Mouse (Mus musculus): ENCODE measurements at regions not wholly inside any gene's neighbourhood (a gene's known extent, or its start where the extent isn't known, plus 50 kb on each side); places are given as distances from the start of the nearest gene placed in this dataset.

- Histone ChIP-seq H3K9ac (replicated peaks) (no peak overlapping the region), H3K27me3 (no peaks in the 10 kb centered on the region), H3K36me3 (no peaks in the 10 kb centered on the region), H3K9me3 (no peaks in the 10 kb centered on the region), H3K27ac (peak overlapping the region; percentile 35; the same call in 1 of the 2 replicates), H3K4me3 (replicated peaks) (no peak overlapping the region), H3K4me2 (no peak overlapping the region), H3K4me1 (replicated peaks) (no peaks in the 10 kb centered on the region)
- ATAC-seq (ENCODE audit: insufficient number of reproducible peaks, insufficient read depth, low FRiP score, low TSS enrichment, low read depth) = peak; percentile 59; the same call in 1 of the 2 replicates
- WGBS = 34% methylated on average over 4 of the region's 5 CpGs
Observed at GRCm38 (mm10) chr12:97312282-97313040, 946.8 kb downstream of the Galc start.

- 87% methylated on average over 2 of the region's 2 CpGs for WGBS
- no peak for ATAC-seq (ENCODE audit: insufficient number of reproducible peaks, insufficient read depth, low FRiP score, low TSS enrichment, low read depth)
- Histone ChIP-seq H3K9me3 (no peaks in the 10 kb centered on the region), H3K27ac (no peak overlapping the region), H3K4me3 (replicated peaks) (no peak overlapping the region), H3K4me1 (replicated peaks) (no peaks in the 10 kb centered on the region), H3K36me3 (no peaks in the 10 kb centered on the region), H3K4me2 (no peak overlapping the region), H3K27me3 (no peaks in the 10 kb centered on the region), H3K9ac (replicated peaks) (no peak overlapping the region)
Observed at GRCm38 (mm10) chr12:97278792-97279191, 980.5 kb downstream of the Galc start.

- WGBS = 22% methylated on average over 1 of the region's 1 CpGs
- Histone ChIP-seq H3K27ac (no peak overlapping the region), H3K9me3 (no peaks in the 10 kb centered on the region), H3K36me3 (no peaks in the 10 kb centered on the region), H3K27me3 (no peaks in the 10 kb centered on the region), H3K4me3 (replicated peaks) (no peak overlapping the region), H3K4me1 (replicated peaks) (no peaks in the 10 kb centered on the region), H3K4me2 (no peak overlapping the region), H3K9ac (replicated peaks) (no peak overlapping the region)
- no peak for ATAC-seq (ENCODE audit: insufficient number of reproducible peaks, insufficient read depth, low FRiP score, low TSS enrichment, low read depth)
Observed at GRCm38 (mm10) chr12:97278331-97278730, 980.9 kb downstream of the Galc start.

Measured in limb, embryonic 12.5 days (tissue).